ENCODE assay signal across 8 mouse cellular contexts in the genomic region with DNA sequence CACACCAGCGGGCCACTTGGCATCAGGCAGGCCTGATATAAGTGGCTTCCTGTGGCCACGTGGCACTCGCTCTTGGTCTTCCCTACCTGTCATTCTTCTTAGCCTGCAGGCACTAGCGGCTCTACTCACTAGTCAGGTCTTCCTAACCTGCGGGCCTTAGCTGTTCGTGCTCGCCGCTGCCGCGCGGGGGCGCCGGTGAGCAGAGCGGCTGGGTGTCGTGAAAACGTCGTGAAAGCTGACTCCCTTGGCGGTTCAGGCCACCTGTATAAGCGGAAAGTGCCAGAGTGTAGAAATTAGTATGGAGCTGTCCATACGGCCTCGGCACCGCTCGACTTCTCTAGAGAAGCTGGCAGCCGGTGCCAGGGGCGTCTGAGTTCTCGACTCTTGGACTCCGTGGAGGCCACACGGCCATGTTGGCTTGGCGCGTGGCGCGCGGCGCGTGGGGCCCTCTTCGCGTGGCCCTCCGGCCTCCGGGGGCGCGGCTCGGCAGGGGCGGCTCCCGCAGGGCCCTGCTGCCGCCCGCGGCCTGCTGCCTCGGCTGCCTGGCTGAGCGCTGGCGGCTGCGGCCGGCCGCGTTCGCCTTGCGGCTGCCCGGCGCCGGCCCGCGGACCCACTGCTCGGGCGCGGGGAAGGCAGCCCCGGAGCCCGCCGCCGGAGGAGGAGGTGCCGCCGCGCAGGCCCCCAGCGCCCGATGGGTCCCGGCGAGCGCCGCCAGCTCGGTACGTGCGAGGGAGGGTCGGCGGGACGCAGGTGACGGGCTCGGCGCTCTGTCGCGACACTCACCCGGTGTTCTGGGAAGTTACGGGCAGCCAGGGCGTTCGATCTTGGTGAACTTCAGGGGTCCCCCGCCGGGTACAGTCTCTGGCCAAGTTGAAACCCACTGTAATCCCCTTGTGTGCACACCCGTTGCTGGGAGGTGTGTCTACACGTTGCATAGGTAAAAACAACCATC. TPM values are rescaled to one million over a fixed set of nuclear protein-coding genes. Genes with fewer than 3 reads are reported as not detected.
DNase-seq lines count a peak whose midpoint lies in the region; ATAC-seq and TF ChIP-seq lines count a peak whose summit lies in the region.

A gene (plus strand): TSS at position 260 of the 952 bp plus-strand sequence.

- peak within 1 kb of the TSS; percentile 86 for H3K27ac ChIP-seq in forebrain, embryonic 12.5 days
- H3K27ac ChIP-seq in heart, postnatal 0 days (ENCODE audit: low read depth) = peak within 1 kb of the TSS; percentile 67
- peak within 1 kb of the TSS; percentile 67 for H3K27ac ChIP-seq in liver, embryonic 16.5 days (ENCODE audit: low read length)
- H3K27ac ChIP-seq in neural tube, embryonic 13.5 days (replicated peaks) = peak within 1 kb of the TSS; percentile 84
- peak within 1 kb of the TSS; percentile 93 for H3K27ac ChIP-seq in testis, adult 2 months (ENCODE audit: control insufficient read depth, insufficient read depth, low read depth, low read length)

- DNase-seq in c-Kit-positive CD71-positive TER-119-positive erythroid progenitor cells, embryonic 14.5 days (ENCODE audit: low spot score) = peak; percentile 93
- DNase-seq in heart, postnatal 0 days (ENCODE audit: low spot score) = peak; percentile 88
- DNase-seq in kidney, postnatal 4 days = peak; percentile 95

- H3K4me2 ChIP-seq in forebrain, embryonic 12.5 days = peak within 1 kb of the TSS; percentile 76
- peak within 1 kb of the TSS; percentile 84 for H3K4me2 ChIP-seq in heart, postnatal 0 days (ENCODE audit: low read depth, low read length)
- H3K4me2 ChIP-seq in liver, embryonic 16.5 days (ENCODE audit: low read depth, low read length) = peak within 1 kb of the TSS; percentile 89
- peak within 1 kb of the TSS; percentile 83 for H3K4me2 ChIP-seq in neural tube, embryonic 13.5 days

- WGBS in forebrain, embryonic 12.5 days = under 1% methylated on average over 93 of the region's 96 CpGs
- under 1% methylated on average over 88 of the region's 96 CpGs for WGBS in heart, postnatal 0 days
- WGBS in liver, embryonic 16.5 days (ENCODE audit: insufficient replicate concordance) = under 1% methylated on average over 80 of the region's 96 CpGs
- under 1% methylated on average over 93 of the region's 96 CpGs for WGBS in neural tube, embryonic 13.5 days

- H3K4me3 ChIP-seq in E14TG2a.4 (replicated peaks; ENCODE audit: low read length) = peak within 1 kb of the TSS; percentile 89
- peak within 1 kb of the TSS; percentile 96 for H3K4me3 ChIP-seq in forebrain, embryonic 12.5 days (replicated peaks)
- peak within 1 kb of the TSS; percentile 68 for H3K4me3 ChIP-seq in heart, postnatal 0 days (ENCODE audit: low read depth, low read length)
- peak within 1 kb of the TSS; percentile 78 for H3K4me3 ChIP-seq in liver, embryonic 16.5 days (ENCODE audit: low read depth, low read length)
- H3K4me3 ChIP-seq in neural tube, embryonic 13.5 days = peak within 1 kb of the TSS; percentile 96
- peak within 1 kb of the TSS; percentile 96 for H3K4me3 ChIP-seq in testis, adult 2 months (ENCODE audit: control insufficient read depth, low read depth, low read length)

- no peaks in the 10 kb centered on the region for H3K9me3 ChIP-seq in E14TG2a.4 (ENCODE audit: low read length)
- H3K9me3 ChIP-seq in forebrain, embryonic 12.5 days = no peaks in the 10 kb centered on the region
- no peaks in the 10 kb centered on the region for H3K9me3 ChIP-seq in heart, postnatal 0 days (replicated peaks; ENCODE audit: control insufficient read depth, low read length)
- no peaks in the 10 kb centered on the region for H3K9me3 ChIP-seq in liver, embryonic 16.5 days (replicated peaks; ENCODE audit: control insufficient read depth, low read length)
- no peaks in the 10 kb centered on the region for H3K9me3 ChIP-seq in neural tube, embryonic 13.5 days

- ATAC-seq in forebrain, embryonic 12.5 days (ENCODE audit: low FRiP score) = peak; percentile 93
- peak; percentile 89 for ATAC-seq in heart, postnatal 0 days (ENCODE audit: insufficient read depth, low read depth)
- peak; percentile 88 for ATAC-seq in liver, embryonic 16.5 days (ENCODE audit: low read depth)
- peak; percentile 95 for ATAC-seq in neural tube, embryonic 13.5 days (ENCODE audit: low read depth)

- peak within 1 kb of the TSS; percentile 97 for H3K9ac ChIP-seq in forebrain, embryonic 12.5 days
- peak within 1 kb of the TSS; percentile 78 for H3K9ac ChIP-seq in heart, postnatal 0 days (replicated peaks; ENCODE audit: low read depth, low read length)
- H3K9ac ChIP-seq in liver, embryonic 16.5 days (ENCODE audit: low read depth, low read length) = peak within 1 kb of the TSS; percentile 85
- H3K9ac ChIP-seq in neural tube, embryonic 13.5 days = peak within 1 kb of the TSS; percentile 92

- TF ChIP-seq EP300 in heart, postnatal 0 days (IDR thresholded peaks at IDR 0.05; ENCODE audit: low read depth) = no peak

- peaks cover 49% of the 10 kb centered on the region for H3K4me1 ChIP-seq in E14TG2a.4 (replicated peaks; ENCODE audit: low read depth, low read length)
- H3K4me1 ChIP-seq in forebrain, embryonic 12.5 days = peaks cover 14% of the 10 kb centered on the region
- peaks cover 8% of the 10 kb centered on the region for H3K4me1 ChIP-seq in heart, postnatal 0 days (ENCODE audit: control insufficient read depth, insufficient read depth)
- peaks cover 9% of the 10 kb centered on the region for H3K4me1 ChIP-seq in liver, embryonic 16.5 days (ENCODE audit: control insufficient read depth, low read depth, low read length)
- H3K4me1 ChIP-seq in neural tube, embryonic 13.5 days (replicated peaks) = peaks cover 24% of the 10 kb centered on the region
- peaks cover 5% of the 10 kb centered on the region for H3K4me1 ChIP-seq in testis, adult 2 months (ENCODE audit: control insufficient read depth, insufficient read depth, low read length)

- H3K36me3 ChIP-seq in E14TG2a.4 (ENCODE audit: insufficient read depth, low read length) = peaks cover 51% of the 10 kb centered on the region
- H3K36me3 ChIP-seq in forebrain, embryonic 12.5 days (replicated peaks) = peaks cover 19% of the 10 kb centered on the region
- H3K36me3 ChIP-seq in heart, postnatal 0 days (replicated peaks; ENCODE audit: control insufficient read depth, insufficient read depth, low read length) = peaks cover 17% of the 10 kb centered on the region; the same call in 1 of the 2 replicates
- no peaks in the 10 kb centered on the region; the same call in 1 of the 2 replicates for H3K36me3 ChIP-seq in liver, embryonic 16.5 days (ENCODE audit: control insufficient read depth, insufficient read depth)
- peaks cover 16% of the 10 kb centered on the region for H3K36me3 ChIP-seq in neural tube, embryonic 13.5 days
- H3K36me3 ChIP-seq in testis, adult 2 months (ENCODE audit: control insufficient read depth, insufficient read depth, low read length) = peaks cover 4% of the 10 kb centered on the region; the same call in 1 of the 2 replicates

- no peaks in the 10 kb centered on the region for H3K27me3 ChIP-seq in E14TG2a.4 (ENCODE audit: insufficient read depth, low read length)
- H3K27me3 ChIP-seq in forebrain, embryonic 12.5 days = no peaks in the 10 kb centered on the region
- no peaks in the 10 kb centered on the region for H3K27me3 ChIP-seq in heart, postnatal 0 days (ENCODE audit: control insufficient read depth, insufficient read depth, low read length)
- H3K27me3 ChIP-seq in liver, embryonic 16.5 days (ENCODE audit: control insufficient read depth, insufficient read depth, low read depth, low read length) = no peaks in the 10 kb centered on the region
- no peaks in the 10 kb centered on the region for H3K27me3 ChIP-seq in neural tube, embryonic 13.5 days
- H3K27me3 ChIP-seq in testis, adult 2 months (ENCODE audit: control insufficient read depth, insufficient read depth, low read length) = no peaks in the 10 kb centered on the region

- peak; percentile 61 for TF ChIP-seq CTCF in E14TG2a.4 (conservative IDR thresholded peaks at IDR 0.05; ENCODE audit: low read length)
- peak; percentile 98 for TF ChIP-seq CTCF in heart, postnatal 0 days (IDR thresholded peaks at IDR 0.05; ENCODE audit: low read depth)
- peak; percentile 98 for TF ChIP-seq CTCF in testis, adult 2 months (IDR thresholded peaks at IDR 0.05; ENCODE audit: control insufficient read depth, insufficient read depth, insufficient replicate concordance, low read depth, low read length)

- peak; percentile 74 for TF ChIP-seq POLR2A in testis, adult 2 months (IDR thresholded peaks at IDR 0.05; ENCODE audit: control insufficient read depth, low read depth, low read length)

RNA-seq across cellular contexts. Expression of the gene that starts here (rescaled TPM):
- 10.7 and 25.7 TPM in 2 replicates for polyA plus RNA-seq in forebrain, embryonic 12.5 days (2016; fragmentation: Nextera tagmentation; extraction: Ambion mirVana)
- 26.3 and 30.9 TPM in 2 replicates for total RNA-seq in heart, postnatal 0 days (2014; rRNA removed; ENCODE audit: low replicate concordance)
- 12.9 and 13.3 TPM in 2 replicates for polyA plus RNA-seq in heart, postnatal 0 days (2015; fragmentation: Nextera tagmentation; extraction: Ambion mirVana)
- polyA plus RNA-seq in liver, embryonic 16.5 days (2015; fragmentation: Nextera tagmentation; extraction: Ambion mirVana) = 2.4 and 2.5 TPM in 2 replicates
- polyA plus RNA-seq in neural tube, embryonic 13.5 days (2015; fragmentation: Nextera tagmentation; extraction: Ambion mirVana) = 20.8 and 21.8 TPM in 2 replicates
- polyA plus RNA-seq in testis, adult 2 months (2012; rRNA removed) = 115 and 182 TPM in 2 replicates

Comparison
In these comparisons a context has a peak if more than half of its experiments do, and no peak if none do; other contexts are left out.
1. Peak in every context shown above with its lines: DNase-seq, ATAC-seq, H3K4me3 ChIP-seq and H3K27ac ChIP-seq.